Mouse (Mus musculus) neural tube, embryonic 15.5 days (tissue): Measurements from ENCODE around the gene Plagl1. TPM values are rescaled to one million over a fixed set of nuclear protein-coding genes. Genes with fewer than 3 reads are reported as not detected.

ENCODE experiments used
- ATAC-seq: fragments of 200-750 bp; cut with Nextera tagmentation; 2 replicates; pipeline ENCODE4 v1.8.0; 2017; ENCODE audit warnings: mild to moderate bottlenecking, moderate TSS enrichment, moderate library complexity; ENCODE audit not compliant: low FRiP score
- H3K27ac ChIP-seq: fragments of 300-500 bp; sonication (generic); replicated peaks from 2 replicates; pipeline ENCODE4 v1.5.1; 2015; ENCODE audit warnings: mild to moderate bottlenecking, inconsistent platforms
- H3K27me3 ChIP-seq: fragments of 300-500 bp; sonication (generic); replicated peaks from 2 replicates; pipeline ENCODE4 v1.6.1; 2015; ENCODE audit warnings: inconsistent platforms
- H3K36me3 ChIP-seq: fragments of 300-500 bp; sonication (generic); 2 replicates; pipeline ENCODE4 v1.6.1; 2015; ENCODE audit warnings: inconsistent platforms
- H3K4me1 ChIP-seq: fragments of 300-500 bp; sonication (generic); 2 replicates; pipeline ENCODE4 v1.6.1; 2015; ENCODE audit warnings: inconsistent platforms
- H3K4me2 ChIP-seq: fragments of 300-500 bp; sonication (generic); 2 replicates; pipeline ENCODE4 v1.6.1; 2015; ENCODE audit warnings: inconsistent platforms, mild to moderate bottlenecking, moderate library complexity
- H3K4me3 ChIP-seq: fragments of 300-500 bp; sonication (generic); replicated peaks from 2 replicates; pipeline ENCODE4 v1.5.1; 2015; ENCODE audit warnings: mild to moderate bottlenecking, inconsistent platforms
- H3K9ac ChIP-seq: fragments of 300-500 bp; sonication (generic); replicated peaks from 2 replicates; pipeline ENCODE4 v1.6.1; 2015; ENCODE audit warnings: mild to moderate bottlenecking, inconsistent platforms
- H3K9me3 ChIP-seq: fragments of 300-500 bp; sonication (generic); replicated peaks from 2 replicates; pipeline ENCODE4 v1.6.1; 2016; ENCODE audit warnings: inconsistent platforms
- WGBS: fragments of 180-500 bp; shearing (Covaris S2); methylation state at CpG from one replicate; pipeline ENCODE4 v1.1.7; 2015; ENCODE audit warnings: mixed read lengths; 5-methylcytosine and 5-hydroxymethylcytosine counted together
- polyA plus RNA-seq: library from polyadenylated mRNA; unstranded; fragments of >200 nt; fragmentation: Nextera tagmentation; extraction: Ambion mirVana; gene quantifications from 2 replicates; pipeline ENCODE4 v1.2.1, GENCODE M21; 2015

Plagl1 gene
- polyA plus RNA-seq, 1 experiment from 2014 or later, result 26.2 TPM

GRCm38 (mm10) chr10:13116706-13117665 is 56.7 kb downstream of the Plagl1 start:
- Histone ChIP-seq H3K27ac (no peak overlapping the region), H3K9me3 (no peaks in the 10 kb centered on the region), H3K4me2 (no peak overlapping the region), H3K4me3 (no peak overlapping the region), H3K36me3 (no peaks in the 10 kb centered on the region), H3K4me1 (peaks cover 20% of the 10 kb centered on the region), H3K9ac (no peak overlapping the region), H3K27me3 (no peaks in the 10 kb centered on the region)
- 29% methylated on average over 9 of the region's 9 CpGs for WGBS
- no peak for ATAC-seq

GRCm38 (mm10) chr10:13118024-13118769 is 57.9 kb downstream of the Plagl1 start:
- Histone ChIP-seq H3K4me1 (peaks cover 20% of the 10 kb centered on the region), H3K9ac (no peak overlapping the region), H3K27me3 (no peaks in the 10 kb centered on the region), H3K4me3 (no peak overlapping the region), H3K4me2 (no peak overlapping the region), H3K9me3 (no peaks in the 10 kb centered on the region), H3K27ac (no peak overlapping the region), H3K36me3 (no peaks in the 10 kb centered on the region)
- WGBS, result 31% methylated on average over 7 of the region's 7 CpGs
- ATAC-seq, result no peak

DNA sequence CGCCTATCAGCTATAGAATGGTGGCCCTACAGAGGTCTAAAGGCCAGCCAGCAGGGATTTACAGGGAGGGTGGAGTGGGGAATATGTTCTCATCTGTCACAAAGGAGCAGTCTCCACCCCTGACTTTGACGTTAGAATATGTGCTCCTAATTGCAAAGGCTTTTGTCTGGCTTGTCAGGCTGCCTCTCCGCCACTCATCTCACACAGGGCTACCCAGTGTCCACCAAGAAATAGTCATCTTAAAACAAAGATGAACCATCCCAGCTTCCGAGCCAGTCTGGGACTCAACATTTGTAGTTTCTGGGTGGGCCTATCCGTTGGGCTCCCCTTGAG is 58.4 kb downstream of the Plagl1 start:
- Histone ChIP-seq H3K4me2 (no peak overlapping the region), H3K4me3 (no peak overlapping the region), H3K27ac (no peak overlapping the region), H3K9ac (no peak overlapping the region), H3K9me3 (no peaks in the 10 kb centered on the region), H3K4me1 (peaks cover 20% of the 10 kb centered on the region), H3K27me3 (no peaks in the 10 kb centered on the region), H3K36me3 (no peaks in the 10 kb centered on the region)
- no peak for ATAC-seq
- 25% methylated on average over 5 of the region's 5 CpGs for WGBS

GRCm38 (mm10) chr10:13119300-13119699 is 59.0 kb downstream of the Plagl1 start:
- H3K27me3 ChIP-seq, result no peaks in the 10 kb centered on the region
- no peak overlapping the region for H3K4me2 ChIP-seq
- no peaks in the 10 kb centered on the region for H3K9me3 ChIP-seq
- no peak overlapping the region for H3K27ac ChIP-seq
- WGBS, result 11% methylated on average over 2 of the region's 2 CpGs
- H3K36me3 ChIP-seq, result no peaks in the 10 kb centered on the region
- H3K9ac ChIP-seq, result no peak overlapping the region
- H3K4me1 ChIP-seq, result peaks cover 20% of the 10 kb centered on the region
- no peak overlapping the region for H3K4me3 ChIP-seq
- ATAC-seq, result no peak

DNA sequence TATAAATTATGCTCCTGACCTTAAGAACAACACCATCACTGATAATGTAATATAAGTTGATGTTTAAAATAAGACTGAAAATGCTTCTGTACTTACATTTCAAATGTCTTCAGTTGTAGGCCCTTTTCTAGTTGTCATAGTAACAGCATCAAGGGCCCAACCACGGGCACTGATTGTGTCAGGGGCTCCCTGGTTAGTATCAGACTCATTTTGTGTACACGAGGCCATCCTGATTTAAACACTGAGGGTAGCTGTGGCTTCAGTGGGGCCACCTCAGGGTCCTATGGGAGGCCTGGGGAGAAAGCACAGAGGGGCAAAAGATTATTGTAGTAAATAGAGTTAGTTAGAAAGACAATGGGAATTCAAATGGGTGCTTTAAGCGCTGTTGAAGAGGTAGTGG is 65.5 kb downstream of the Plagl1 start:
- Histone ChIP-seq H3K9ac (no peak overlapping the region), H3K4me2 (no peak overlapping the region), H3K9me3 (no peaks in the 10 kb centered on the region), H3K4me3 (no peak overlapping the region), H3K27me3 (no peaks in the 10 kb centered on the region), H3K36me3 (peaks cover 4% of the 10 kb centered on the region; the same call in 1 of the 2 replicates), H3K4me1 (no peaks in the 10 kb centered on the region), H3K27ac (no peak overlapping the region)
- ATAC-seq, result no peak
- 50% methylated on average over 3 of the region's 3 CpGs for WGBS

DNA sequence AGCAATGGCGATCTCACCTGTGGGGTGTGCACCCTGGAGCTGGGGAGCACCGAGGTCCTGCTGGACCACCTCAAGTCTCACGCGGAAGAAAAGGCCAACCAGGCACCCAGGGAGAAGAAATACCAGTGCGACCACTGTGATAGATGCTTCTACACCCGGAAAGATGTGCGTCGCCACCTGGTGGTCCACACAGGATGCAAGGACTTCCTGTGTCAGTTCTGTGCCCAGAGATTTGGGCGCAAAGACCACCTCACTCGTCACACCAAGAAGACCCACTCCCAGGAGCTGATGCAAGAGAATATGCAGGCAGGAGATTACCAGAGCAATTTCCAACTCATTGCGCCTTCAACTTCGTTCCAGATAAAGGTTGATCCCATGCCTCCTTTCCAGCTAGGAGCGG is 67.0 kb downstream of the Plagl1 start:
- 84% methylated on average over 13 of the region's 13 CpGs for WGBS
- no peaks in the 10 kb centered on the region for H3K27me3 ChIP-seq
- no peak overlapping the region for H3K4me2 ChIP-seq
- no peak for ATAC-seq
- no peaks in the 10 kb centered on the region for H3K9me3 ChIP-seq
- H3K4me1 ChIP-seq, result no peaks in the 10 kb centered on the region
- no peak overlapping the region for H3K9ac ChIP-seq
- no peak overlapping the region for H3K27ac ChIP-seq
- peaks cover 4% of the 10 kb centered on the region; the same call in 1 of the 2 replicates for H3K36me3 ChIP-seq
- H3K4me3 ChIP-seq, result no peak overlapping the region

DNA sequence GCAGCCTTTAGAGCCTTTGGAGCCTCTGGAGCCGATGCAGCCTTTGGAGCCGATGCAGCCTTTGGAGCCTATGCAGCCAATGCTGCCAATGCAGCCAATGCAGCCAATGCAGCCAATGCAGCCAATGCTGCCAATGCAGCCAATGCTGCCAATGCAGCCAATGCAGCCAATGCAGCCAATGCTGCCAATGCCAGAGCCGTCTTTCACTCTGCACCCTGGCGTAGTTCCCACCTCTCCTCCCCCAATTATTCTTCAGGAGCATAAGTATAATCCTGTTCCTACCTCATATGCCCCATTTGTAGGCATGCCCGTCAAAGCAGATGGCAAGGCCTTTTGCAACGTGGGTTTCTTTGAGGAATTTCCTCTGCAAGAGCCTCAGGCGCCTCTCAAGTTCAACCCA is 67.6 kb downstream of the Plagl1 start:
- WGBS, result 93% methylated on average over 7 of the region's 7 CpGs
- H3K9me3 ChIP-seq, result no peaks in the 10 kb centered on the region
- no peak overlapping the region for H3K4me2 ChIP-seq
- no peak for ATAC-seq
- H3K36me3 ChIP-seq, result peaks cover 4% of the 10 kb centered on the region; the same call in 1 of the 2 replicates
- H3K27ac ChIP-seq, result no peak overlapping the region
- H3K27me3 ChIP-seq, result no peaks in the 10 kb centered on the region
- H3K9ac ChIP-seq, result no peak overlapping the region
- H3K4me1 ChIP-seq, result no peaks in the 10 kb centered on the region
- H3K4me3 ChIP-seq, result no peak overlapping the region

DNA sequence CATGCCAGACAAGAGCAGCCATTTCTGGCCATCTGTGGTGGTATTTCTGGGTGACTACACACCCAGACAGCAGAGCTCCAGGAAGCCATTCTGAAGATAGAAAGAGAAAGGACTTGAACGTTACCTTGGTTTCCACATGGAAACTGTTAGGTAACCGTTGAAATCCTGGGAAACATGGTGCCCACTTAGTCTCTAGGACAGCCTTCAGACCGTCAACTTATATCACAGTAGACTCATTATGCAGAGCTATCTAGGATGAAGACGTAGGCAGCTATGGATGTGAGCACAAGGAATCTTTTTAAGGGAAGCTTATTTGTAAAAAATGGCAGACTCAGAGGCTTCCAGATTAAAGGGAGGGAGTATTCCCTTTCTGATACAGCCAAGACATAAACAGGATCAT is 73.5 kb downstream of the Plagl1 start:
- H3K27me3 ChIP-seq, result no peaks in the 10 kb centered on the region
- no peak overlapping the region for H3K4me2 ChIP-seq
- WGBS, result 91% methylated on average over 4 of the region's 4 CpGs
- H3K9me3 ChIP-seq, result no peaks in the 10 kb centered on the region
- no peak overlapping the region for H3K9ac ChIP-seq
- no peak overlapping the region for H3K4me3 ChIP-seq
- H3K27ac ChIP-seq, result no peak overlapping the region
- no peaks in the 10 kb centered on the region for H3K4me1 ChIP-seq
- no peak for ATAC-seq
- H3K36me3 ChIP-seq, result no peaks in the 10 kb centered on the region

- H3K4me2 ChIP-seq, result no peak overlapping the region
- H3K9me3 ChIP-seq, result no peaks in the 10 kb centered on the region
These were observed 75.0 kb downstream of the Plagl1 start for GRCm38 (mm10) chr10:13135276-13135675.

DNA sequence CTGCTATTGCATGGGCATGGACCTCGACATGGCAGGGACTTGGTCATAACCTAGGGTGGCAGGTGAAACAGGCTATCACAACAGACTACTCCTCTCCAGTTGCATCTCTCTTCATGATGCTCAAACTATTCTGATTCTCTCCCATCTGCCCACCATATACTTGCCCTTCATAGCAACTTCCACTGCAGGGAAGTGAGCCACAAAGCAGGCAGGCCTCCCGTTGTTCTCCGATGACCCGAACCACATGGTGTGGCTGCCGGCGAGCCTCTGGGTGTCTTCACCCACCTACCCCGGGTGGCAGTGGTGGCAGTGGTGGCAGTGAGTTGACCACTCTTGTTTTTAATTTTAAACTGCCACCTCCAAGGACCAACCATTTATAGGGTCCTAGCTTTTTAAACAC is 75.4 kb downstream of the Plagl1 start:
- Histone ChIP-seq H3K9me3 (no peaks in the 10 kb centered on the region), H3K27me3 (no peaks in the 10 kb centered on the region), H3K27ac (no peak overlapping the region), H3K4me3 (no peak overlapping the region), H3K4me1 (no peaks in the 10 kb centered on the region), H3K9ac (no peak overlapping the region), H3K36me3 (no peaks in the 10 kb centered on the region), H3K4me2 (no peak overlapping the region)
- ATAC-seq, result no peak
- WGBS, result 96% methylated on average over 7 of the region's 7 CpGs

More at GRCm38 (mm10) chr10:13135276-13135675, 75.0 kb downstream of the Plagl1 start:
- ATAC-seq, result no peak
- H3K4me3 ChIP-seq, result no peak overlapping the region
- H3K27ac ChIP-seq, result no peak overlapping the region
- H3K4me1 ChIP-seq, result no peaks in the 10 kb centered on the region
- no peaks in the 10 kb centered on the region for H3K27me3 ChIP-seq
- no peak overlapping the region for H3K9ac ChIP-seq
- H3K36me3 ChIP-seq, result no peaks in the 10 kb centered on the region
- 96% methylated on average over 7 of the region's 7 CpGs for WGBS

DNA sequence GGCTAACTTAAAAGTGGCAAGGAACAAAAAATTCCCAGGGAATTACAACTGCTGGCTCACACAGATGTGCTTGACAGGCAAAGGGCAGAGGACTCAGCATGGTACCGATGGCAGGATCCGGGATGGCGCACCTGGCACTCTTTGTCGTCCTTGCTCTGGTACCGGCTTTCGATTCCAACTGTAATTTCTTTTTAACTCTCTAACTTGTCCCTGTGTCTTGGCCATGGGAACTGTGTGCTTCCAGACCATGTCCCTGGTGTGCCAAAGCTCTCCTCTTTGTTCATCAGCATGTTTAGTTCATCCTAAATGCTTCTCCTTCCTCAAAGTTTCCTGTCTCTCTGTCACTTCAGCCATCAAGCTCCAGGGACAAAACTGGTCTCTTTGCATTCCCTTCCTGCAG is 77.6 kb downstream of the Plagl1 start:
- H3K4me2 ChIP-seq, result no peak overlapping the region
- H3K9me3 ChIP-seq, result no peaks in the 10 kb centered on the region
- H3K27ac ChIP-seq, result no peak overlapping the region
- H3K9ac ChIP-seq, result no peak overlapping the region
- H3K4me3 ChIP-seq, result no peak overlapping the region
- no peaks in the 10 kb centered on the region for H3K36me3 ChIP-seq
- H3K4me1 ChIP-seq, result no peaks in the 10 kb centered on the region
- H3K27me3 ChIP-seq, result no peaks in the 10 kb centered on the region
- WGBS, result 87% methylated on average over 6 of the region's 6 CpGs
- no peak for ATAC-seq

GRCm38 (mm10) chr10:13140434-13140833 is 80.1 kb downstream of the Plagl1 start:
- no peak for ATAC-seq
- H3K9me3 ChIP-seq, result no peaks in the 10 kb centered on the region
- H3K27me3 ChIP-seq, result no peaks in the 10 kb centered on the region
- WGBS, result 85% methylated on average over 2 of the region's 2 CpGs
- H3K4me3 ChIP-seq, result no peak overlapping the region
- H3K36me3 ChIP-seq, result no peaks in the 10 kb centered on the region
- H3K4me1 ChIP-seq, result no peaks in the 10 kb centered on the region
- no peak overlapping the region for H3K27ac ChIP-seq
- no peak overlapping the region for H3K9ac ChIP-seq
- no peak overlapping the region for H3K4me2 ChIP-seq
